Mouse (Mus musculus) thymus, postnatal 25 days (tissue): ENCODE data around the gene Trat1.

Experiments used
- DNase-seq: peaks from one replicate; pipeline ENCODE4 v3.0.0; 2022

Gene Trat1

DNA sequence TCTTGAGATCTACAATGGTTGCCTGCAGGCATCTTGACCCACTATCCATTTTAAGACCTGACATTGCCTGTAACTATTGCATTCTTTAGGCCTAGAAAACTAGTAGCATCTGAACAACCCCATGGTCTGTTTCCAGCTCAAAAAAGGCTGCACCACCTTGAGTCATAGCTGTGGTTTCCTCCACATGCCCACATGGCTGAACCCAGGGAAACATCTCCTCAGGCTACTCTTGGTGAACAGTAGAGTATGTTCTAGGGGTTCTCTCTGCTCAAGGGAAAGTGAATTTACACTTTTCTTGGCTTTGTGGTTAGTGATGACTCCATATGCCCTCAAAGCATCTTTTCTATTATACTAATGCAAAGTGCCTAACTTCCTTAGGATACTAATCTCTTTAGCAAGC is 55.5 kb downstream of the Trat1 start:
- DNase-seq = no peak

- no peak for DNase-seq
Measured at GRCm38 (mm10) chr16:48701896-48702295, 69.9 kb downstream of the Trat1 start.
